Mouse (Mus musculus): ENCODE measurements at regions not wholly inside any gene's neighbourhood (a gene's known extent, or its start where the extent isn't known, plus 50 kb on each side); places are given as distances from the start of the nearest gene placed in this dataset.

- ATAC-seq, result no peak
Observed at GRCm38 (mm10) chr6:127253935-127254334, 101.9 kb upstream of the Ccnd2 start.

- ATAC-seq, result no peak
Observed at GRCm38 (mm10) chr6:127263903-127264680, 112.1 kb upstream of the Ccnd2 start.

GRCm38 (mm10) chr6:127265063-127265775 lies 113.2 kb upstream of the Ccnd2 start:
- ATAC-seq, result peak; percentile 23

- ATAC-seq, result peak; percentile 58
Observed at GRCm38 (mm10) chr6:127265901-127266812, 114.2 kb upstream of the Ccnd2 start.

GRCm38 (mm10) chr6:127266813-127267165 lies 114.8 kb upstream of the Ccnd2 start:
- ATAC-seq, result peak; percentile 35

- no peak for ATAC-seq
Observed at GRCm38 (mm10) chr6:127269021-127269420, 117.0 kb upstream of the Ccnd2 start.

GRCm38 (mm10) chr6:127269525-127270044 lies 117.6 kb upstream of the Ccnd2 start:
- ATAC-seq, result no peak

GRCm38 (mm10) chr6:127270774-127271173 lies 118.8 kb upstream of the Ccnd2 start:
- peak; percentile 9 for ATAC-seq

- ATAC-seq, result no peak
Observed at GRCm38 (mm10) chr6:127271418-127271817, 119.4 kb upstream of the Ccnd2 start.

GRCm38 (mm10) chr6:127272630-127273029 lies 120.6 kb upstream of the Ccnd2 start:
- ATAC-seq, result peak; percentile 90

- no peak for ATAC-seq
Observed at GRCm38 (mm10) chr6:127274732-127275429, 122.9 kb upstream of the Ccnd2 start.

- ATAC-seq, result no peak
Observed at GRCm38 (mm10) chr6:127275430-127275784, 123.4 kb upstream of the Ccnd2 start.

- no peak for ATAC-seq
Observed at GRCm38 (mm10) chr6:127276362-127276761, 124.4 kb upstream of the Ccnd2 start.

- ATAC-seq, result no peak
Observed at GRCm38 (mm10) chr6:127278402-127278801, 126.4 kb upstream of the Ccnd2 start.

- ATAC-seq, result no peak
Observed at GRCm38 (mm10) chr6:127284226-127284625, 132.2 kb upstream of the Ccnd2 start.

- ATAC-seq, result no peak
Observed at GRCm38 (mm10) chr6:127286681-127287476, 134.9 kb upstream of the Ccnd2 start.

- ATAC-seq, result no peak
Observed at GRCm38 (mm10) chr6:127288946-127289345, 137.0 kb upstream of the Ccnd2 start.

- no peak for ATAC-seq
Observed at GRCm38 (mm10) chr6:127291937-127292336, 139.9 kb upstream of the Ccnd2 start.

GRCm38 (mm10) chr6:127293829-127294228 lies 141.8 kb upstream of the Ccnd2 start:
- ATAC-seq, result no peak

- ATAC-seq, result no peak
Observed at GRCm38 (mm10) chr6:127298105-127298504, 146.1 kb upstream of the Ccnd2 start.

All from inflammation-experienced regulatory T-cells, adult 6 months (primary cell).